Mouse (Mus musculus) natural killer cell, adult 2 months (primary cell): Measurements from ENCODE around the gene Arl15.

Experiments
- DNase-seq, 2 experiments: peaks; one replicate each; pipeline ENCODE4 v3.0.0; 2022; ENCODE audit warnings: low spot score in 2 of 2

The Arl15 gene

DNA sequence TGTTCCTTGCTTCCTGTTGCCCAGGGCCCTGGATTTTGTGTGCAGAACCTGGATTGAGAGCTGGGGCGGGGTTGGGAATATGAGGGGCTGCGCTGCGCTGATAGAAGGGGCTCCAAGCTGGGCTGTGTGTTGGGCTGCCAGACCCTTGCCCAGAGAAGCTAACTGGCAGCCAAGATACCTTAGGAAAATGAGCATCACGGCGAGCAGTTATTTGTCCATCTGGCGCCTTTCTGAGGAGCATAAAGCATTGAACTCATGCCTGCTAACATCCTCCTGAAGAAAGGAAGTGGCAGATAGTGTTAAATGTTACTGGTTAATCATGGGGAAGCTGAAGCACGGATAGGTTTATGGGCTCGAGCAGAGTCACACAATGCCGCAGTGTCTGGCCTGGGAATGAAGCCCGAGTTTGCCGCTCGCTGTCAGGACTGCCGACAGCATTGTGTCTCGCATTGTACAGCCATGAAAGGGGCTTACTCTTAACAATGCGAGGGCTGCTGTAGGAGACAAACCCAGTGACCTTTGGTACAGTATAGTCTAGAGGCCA lies 123.6 kb downstream of the Arl15 start:
- DNase-seq: no peak

DNA sequence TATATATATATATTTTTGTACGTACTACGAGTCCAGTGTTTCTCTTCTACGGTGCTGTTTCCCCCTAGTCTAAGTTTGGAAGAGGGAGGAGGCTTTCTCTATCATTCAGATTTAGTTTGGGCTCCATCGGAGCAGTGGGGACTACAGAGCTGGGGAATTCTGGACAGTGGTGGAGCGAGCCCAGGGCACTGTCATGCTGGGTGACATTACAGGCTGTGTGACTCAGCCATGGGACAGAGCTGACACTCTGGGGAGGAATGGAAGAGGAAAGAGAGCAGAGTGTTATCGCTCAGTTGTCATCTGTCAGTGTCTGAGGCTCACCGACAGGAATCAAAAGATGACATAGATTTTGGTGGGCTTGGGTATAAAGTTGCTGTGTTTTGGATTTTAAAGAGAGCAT lies 124.4 kb downstream of the Arl15 start:
- DNase-seq: no peak

DNA sequence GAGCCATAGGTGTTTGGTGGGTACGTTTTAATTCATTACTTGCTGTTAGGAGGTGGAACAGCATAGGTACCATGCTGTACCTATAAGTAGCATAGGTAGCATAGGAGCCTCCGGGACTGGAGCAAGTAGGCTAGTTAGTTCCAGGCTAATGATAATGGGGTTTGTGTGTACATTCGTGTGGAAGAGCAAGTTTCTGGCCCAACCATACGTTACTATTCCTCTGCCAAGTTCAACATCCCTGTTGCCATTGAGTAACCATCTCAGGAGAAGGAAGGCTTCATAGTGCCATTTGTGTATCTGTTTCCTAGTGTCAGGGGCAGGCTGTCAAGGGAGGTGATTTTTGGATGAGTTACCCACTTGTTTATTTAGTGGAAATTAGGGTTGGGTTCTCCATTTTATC lies 141.4 kb downstream of the Arl15 start:
- no peak for DNase-seq

DNA sequence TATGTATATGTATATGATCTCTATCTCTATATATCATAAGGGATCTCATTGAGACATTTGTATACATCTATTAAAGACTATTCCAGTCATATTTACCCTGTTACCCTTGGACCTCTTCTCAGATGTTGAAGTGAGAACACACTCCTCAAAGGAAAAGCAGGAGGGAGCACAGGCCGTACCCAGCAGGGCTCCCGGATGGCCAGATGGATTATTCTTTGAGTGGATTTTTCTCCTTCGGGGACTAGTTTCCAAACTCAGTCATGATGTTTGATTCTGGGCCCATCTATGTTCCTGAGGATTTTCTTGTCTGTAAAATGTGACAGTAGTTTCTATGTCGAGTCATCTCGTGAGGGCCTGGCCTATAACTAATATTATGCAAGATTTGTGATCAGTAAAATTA lies 142.9 kb downstream of the Arl15 start:
- no peak for DNase-seq

DNA sequence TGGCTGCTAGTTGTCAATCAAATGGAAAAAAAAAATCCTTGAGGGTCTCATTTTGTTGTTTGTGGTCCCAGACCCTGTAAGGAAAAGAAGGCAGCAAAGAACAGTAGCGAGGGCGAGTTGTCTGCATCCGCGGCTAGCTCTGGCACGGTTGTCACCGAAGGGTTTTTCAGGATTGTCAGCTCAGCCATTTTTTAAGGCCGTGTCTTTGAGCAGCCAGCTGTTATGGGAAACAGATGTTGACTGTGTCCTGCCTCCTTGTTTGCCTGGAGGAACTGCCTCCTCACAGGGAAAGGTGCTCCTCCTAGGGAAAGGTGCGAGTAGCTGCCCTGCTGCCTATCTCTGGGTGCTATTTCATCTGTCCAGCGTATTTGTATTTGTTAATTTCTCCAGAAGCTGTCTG lies 144.3 kb downstream of the Arl15 start:
- DNase-seq: no peak

DNA sequence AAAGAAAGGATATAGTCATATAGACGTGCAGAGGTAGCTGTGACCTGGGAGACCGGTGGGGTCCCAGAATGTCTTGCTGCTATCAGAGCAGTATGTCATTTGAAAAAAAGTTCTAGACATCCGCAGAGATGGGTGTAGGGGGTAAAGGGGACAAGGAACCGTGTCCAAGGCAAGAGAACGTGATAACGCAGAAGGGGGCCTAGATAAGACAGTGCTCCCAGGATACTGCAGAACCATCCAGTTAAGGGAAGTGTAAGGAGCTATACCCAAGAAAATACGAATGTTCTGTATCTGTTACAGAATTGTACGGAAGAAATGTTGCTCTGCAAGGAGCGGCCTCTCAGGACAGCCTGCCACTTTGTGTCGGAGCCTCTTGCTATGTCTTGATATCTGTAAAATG lies 144.8 kb downstream of the Arl15 start:
- DNase-seq: no peak

DNA sequence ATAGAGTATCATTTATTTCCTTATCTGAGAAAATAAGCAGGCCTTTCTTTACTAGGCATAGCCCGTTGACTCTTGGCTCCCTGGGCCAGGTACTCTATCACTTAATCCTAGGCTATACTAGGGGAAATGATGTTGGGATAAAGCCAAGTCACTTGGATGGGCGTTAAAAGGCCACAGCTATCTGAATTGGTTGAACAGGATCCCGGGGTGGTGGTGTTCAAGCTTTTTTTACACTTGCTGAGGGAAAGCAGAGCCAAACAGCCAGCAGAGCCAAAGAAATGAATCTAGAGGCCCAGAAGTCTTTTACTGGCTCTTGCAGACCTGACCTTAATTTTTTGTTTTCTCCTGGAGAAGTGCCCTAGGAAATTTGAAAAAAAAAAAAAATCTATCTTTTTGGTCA lies 145.4 kb downstream of the Arl15 start:
- DNase-seq: no peak

DNA sequence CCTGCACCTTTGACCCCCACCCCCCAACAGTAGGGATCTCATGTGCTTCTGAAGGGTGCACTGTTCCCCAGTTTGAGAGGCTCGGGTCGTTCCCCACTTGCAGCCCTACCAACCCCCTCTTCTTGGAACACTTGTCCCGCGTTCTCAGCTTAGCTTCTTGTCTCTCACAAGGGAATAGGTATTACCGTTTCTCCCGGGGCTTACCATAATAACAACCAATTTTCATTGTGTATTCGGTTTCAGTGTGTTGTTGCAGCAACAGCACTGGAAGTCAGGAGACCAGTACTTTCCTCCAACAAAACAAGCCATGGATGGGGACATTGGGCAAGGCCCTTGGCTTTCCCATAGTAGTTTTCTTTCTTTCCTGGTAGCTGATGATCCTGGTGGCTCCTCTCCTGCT lies 145.8 kb downstream of the Arl15 start:
- DNase-seq: no peak

DNA sequence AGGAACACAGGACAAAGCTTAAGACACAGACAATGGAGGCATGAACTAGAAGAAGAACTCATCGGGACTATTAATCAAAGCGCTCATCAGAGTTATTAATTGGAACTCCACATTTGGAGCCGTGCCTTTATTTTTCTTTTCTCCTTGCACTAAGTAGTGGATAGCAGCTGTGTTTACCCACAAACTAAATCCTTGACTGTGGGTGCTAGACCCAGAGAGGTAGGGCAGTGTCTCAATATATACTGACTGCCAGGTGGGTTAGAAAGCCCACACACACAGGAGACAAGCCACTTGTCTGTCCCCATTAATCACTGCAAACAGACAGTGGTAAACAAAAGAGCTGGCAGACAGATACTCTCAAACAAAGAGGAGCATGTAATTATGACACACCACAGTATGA lies 147.6 kb downstream of the Arl15 start:
- no peak for DNase-seq

DNA sequence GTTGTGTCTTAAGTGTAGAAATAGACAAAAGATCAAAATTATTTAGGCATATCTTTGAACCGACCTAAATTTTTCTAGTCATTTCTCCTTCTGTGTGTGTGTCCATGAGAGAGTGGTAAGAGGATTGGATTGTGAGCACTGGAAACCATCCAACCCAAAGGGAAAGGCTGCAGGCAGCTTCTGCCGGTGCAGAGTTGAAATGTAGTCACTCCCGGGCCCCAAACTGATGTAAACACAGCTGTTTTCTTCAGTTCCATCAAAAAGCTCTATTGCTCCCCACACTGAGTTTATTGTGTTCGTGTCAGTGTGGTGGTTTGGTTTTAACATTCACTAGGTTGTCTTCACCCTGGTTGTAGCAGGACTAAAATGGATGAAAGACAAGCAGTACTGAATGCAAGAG lies 153.2 kb downstream of the Arl15 start:
- DNase-seq: no peak

DNA sequence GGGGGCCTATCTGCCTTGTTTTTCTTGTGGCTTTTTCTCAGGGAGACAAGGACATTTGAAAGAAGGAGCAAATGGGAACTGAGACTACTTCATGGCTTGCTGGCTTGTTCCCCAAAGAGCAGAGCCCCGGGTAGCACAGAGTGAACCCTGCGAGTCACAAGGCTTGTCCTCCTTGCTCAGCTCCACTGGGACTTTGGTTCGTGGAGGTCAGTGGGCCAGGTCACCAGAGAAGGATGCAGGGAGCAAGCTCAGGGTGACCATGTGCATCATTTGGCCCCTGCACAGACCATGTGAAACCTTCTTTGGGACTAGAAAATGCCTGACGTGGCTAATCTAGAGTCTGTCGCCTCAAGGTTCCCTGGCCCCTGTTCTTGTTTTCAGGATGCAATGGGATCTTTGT lies 155.4 kb downstream of the Arl15 start:
- no peak for DNase-seq

DNA sequence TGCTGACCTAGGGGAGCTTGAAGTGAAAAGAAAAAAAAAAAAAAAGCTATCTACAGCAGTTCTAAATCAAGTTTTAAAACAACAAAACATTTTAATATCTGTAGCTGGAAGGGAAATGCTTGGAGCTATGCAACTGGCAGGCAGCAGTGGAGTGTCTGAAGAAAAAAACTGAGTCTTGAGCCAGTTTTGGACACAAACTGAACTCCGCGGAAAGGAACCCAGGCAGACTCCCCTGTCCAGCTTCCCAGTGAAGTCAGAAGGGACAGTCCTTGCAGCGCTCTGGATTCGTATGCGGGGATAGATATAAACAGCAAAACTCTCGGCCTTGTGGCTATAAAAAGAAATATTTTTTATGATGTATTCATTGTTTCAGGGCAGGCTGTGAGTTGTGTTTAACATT lies 155.8 kb downstream of the Arl15 start:
- DNase-seq: no peak

DNA sequence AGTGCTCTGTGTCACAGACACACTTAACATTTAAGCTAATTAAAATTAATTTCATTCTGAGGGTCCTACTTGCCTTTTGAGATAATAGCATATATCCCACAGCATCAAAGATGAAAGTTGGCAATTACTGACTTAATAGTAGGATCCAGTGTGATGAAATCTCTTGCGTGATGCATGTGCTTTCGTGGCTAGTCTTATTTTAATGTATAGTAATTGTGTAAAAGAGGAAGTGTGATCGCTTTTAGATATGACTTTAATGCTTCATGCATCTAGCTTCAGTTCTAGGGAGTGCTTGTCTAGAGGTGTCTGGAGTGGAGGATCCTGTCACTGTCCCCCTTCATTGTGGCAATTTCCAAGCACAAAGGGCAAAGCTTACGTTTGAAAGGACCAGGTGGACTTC lies 163.1 kb downstream of the Arl15 start:
- DNase-seq: no peak

DNA sequence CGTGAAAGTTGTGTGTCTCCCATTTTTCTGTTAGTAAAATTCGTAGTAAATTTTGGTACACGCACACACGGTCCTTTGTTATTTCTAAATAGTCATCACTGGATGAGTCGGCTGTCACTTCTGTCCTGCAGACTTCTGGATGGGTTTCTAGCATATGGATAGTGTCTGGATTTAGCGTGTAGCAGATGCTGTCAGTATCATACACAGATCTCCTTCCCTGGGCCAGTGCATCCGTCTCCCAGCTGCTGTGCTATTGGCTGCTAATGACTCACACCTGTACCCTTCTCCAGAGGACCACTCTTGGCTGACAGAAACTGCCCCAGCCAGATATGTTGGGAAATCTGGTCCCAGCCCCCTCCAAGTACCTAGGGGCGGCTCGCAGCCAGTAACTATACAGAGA lies 170.6 kb downstream of the Arl15 start:
- no peak for DNase-seq

DNA sequence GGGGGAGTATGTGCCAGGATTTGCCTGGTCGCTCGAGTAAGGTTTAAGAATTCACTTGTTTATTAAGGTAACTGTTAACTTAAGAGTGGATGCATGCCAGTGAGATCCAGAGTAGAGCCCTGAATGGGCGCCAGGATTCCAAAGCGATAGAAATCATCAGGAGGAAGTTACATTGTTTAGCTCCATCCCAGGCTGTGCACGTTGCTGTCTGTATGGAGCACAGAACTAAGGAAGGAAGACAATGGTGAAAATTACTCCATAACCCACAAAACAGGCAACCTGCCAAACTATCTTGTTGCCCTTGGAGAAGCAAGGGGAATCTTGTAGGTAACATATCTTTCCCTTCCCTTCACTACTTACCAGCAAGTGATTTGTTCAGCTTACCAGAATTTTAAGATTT lies 176.4 kb downstream of the Arl15 start:
- no peak for DNase-seq

DNA sequence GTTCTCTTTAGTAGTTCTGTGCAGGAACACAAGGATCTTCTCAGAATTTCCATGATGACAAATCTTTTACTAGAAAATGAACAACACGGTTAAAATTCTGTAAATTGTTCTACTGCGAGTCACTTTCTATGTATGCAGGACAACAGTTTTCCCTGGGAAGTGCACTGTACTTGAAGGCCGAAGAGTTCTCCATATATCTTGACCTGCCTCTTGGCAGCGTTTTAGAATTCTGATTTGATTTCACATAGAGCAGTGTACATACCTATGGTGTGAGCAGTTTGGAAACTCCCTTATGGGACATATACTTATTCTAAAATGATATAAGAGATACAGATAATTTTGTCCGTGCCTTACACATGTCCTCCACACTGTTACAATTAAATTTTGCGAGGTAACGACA lies 178.1 kb downstream of the Arl15 start:
- no peak for DNase-seq

DNA sequence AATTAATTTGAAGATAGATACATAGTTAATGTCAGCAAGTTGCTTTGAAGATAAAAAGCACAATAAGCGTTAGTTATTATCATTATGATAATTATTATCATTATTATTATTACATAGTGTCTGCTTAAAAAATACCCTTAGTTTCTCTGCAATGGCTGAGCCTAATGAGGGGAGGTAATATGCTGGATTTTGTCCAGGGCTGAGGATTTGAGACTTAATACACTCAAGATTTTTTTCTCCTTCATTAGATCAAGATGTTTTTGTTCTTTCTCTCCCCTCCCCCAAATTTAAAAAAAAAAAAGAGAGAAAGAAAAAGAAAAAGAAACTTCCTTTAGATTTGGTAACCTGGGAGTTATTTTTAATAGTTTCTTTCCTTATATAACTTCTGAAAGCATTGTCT lies 180.6 kb downstream of the Arl15 start:
- no peak for DNase-seq

DNA sequence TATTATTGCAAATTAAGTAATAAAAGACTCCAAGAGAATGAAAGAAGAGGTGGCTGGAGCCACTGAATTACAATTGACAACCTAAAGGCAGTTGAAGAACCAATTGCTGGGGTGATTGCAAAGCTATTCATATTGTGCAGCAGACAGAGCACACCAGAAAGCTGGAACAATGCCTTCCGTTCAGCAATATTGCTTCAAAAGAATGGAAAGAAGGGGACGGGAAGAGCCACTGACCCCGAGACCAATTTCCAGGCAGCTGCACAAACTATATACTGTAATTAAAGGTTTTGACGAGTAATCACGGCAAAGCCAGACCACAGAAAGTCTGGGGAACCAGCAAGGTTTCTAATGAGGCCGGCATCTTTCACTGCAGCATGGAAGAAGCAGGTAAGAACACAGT lies 181.4 kb downstream of the Arl15 start:
- no peak for DNase-seq

DNA sequence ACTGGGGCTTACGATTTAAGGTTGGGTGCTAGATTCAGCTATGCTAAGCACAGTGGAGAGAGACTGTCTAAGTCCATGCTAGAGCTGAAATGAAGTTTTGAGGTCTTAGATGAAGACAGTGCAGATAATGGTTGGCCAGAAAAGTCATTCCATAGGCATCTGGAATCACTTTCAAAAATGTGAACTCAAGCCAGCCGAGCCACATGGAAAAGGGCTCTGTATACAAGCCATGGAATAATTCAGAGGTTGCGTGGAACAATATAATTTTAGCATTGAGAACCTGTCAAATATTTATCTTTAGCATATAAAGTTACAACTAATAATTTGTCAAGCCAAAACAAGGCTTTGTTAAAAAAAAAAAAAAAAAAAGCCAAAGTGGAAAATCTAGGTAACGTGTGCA lies 182.6 kb downstream of the Arl15 start:
- no peak for DNase-seq

DNA sequence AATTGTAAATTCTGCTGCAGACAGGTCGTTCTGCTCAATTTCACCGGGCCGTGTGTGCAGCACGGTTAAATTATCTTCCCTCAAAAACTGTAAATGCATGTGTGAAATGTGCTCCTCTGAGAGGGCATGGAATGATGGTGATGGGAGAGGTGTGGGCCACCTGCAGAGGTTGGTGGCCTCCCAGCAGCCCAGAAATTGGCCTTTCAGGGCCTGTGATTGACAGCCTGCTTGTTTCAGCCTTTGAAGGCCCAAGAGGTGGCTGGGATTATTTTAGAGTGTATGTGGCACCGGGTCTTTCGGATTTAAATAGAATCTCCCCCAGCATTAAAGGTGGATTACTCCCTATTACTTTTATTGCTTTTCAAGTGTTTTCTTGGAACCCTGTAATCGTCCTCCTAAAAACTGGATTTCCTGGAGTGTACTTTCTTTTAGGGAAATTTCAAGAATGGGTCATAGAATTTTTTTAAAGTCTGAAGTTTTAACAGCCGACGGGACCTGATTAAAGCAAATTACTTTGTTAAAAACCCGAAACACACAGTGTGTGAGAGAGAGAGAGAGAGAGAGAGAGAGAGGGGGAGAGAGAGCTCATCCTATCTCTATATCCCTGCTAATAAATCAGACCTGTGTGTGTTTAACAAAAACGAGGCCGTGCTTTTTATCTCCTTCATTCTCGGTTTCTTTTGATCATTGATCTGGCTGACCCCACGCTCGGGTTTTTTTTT lies 186.6 kb downstream of the Arl15 start:
- DNase-seq: no peak

DNA sequence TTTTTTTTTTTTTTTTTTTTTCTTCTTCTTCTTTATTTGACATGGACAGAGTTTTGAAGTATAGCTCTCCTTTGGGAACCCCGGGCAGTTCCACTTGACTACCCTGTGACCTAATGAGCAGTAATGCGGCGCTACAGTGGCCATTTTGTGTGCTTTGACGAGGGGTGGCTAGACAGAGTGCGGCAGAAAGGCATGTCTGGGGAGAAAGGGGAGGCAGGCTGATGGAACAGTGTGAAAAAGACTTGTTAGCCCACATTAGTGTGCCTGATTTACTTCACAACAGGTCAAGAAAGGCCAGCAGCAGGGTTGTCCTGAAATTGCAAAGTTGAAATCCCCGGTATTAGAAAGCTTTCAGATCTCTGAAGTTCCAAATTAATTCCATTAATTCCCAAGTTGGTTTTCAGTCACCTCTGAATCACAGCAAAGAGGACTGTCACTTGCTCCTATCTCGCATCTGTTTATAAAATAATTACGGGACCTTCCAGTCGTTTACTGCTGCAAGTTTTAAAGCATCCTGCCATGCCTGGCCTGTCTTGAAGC lies 187.2 kb downstream of the Arl15 start:
- no peak for DNase-seq

DNA sequence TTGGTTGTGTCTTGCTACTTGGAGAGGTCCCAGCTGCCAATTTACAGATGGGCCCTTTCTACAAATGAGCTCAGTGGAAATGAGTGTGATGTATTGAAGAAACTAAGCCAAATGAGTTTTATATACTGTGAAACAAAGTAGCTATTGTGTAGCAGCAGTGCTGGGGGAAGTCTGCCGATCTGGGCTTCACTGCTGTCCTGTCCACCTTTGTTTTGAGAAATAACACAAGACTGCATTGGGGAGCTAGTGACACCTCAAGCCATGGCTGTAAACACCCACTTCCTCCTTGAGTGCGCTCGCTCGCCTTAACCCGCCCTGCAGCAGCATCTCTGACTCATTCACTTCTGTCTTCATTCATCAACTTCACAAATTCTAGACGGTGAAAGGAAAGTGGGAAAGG lies 189.3 kb downstream of the Arl15 start:
- peak; percentile 2 to 5 for DNase-seq

DNA sequence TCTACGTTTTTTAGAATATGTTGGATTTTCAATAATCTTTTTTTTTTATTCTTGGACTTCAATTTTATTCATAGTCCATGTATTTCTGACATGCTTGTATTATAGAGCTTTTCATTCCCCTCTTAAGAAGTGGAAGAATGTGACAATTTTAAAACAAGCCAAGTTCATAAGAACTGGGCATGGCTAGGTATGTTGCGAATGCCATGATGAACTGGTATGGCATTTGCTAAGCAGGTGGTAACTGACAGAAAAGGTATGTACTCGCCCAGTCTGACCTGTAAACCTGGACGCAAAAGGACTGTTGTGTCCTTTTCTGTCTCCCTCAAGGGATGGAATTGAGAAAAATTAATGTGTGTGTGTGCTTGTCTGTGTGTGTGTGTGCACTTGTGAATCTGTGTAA lies 190.2 kb downstream of the Arl15 start:
- DNase-seq: no peak
